Mouse (Mus musculus) thymus, postnatal 4 days (tissue): ENCODE measurements around the gene Foxn1.

ENCODE experiments used
- DNase-seq: peaks from one replicate; pipeline ENCODE4 v3.0.0; 2021

The Foxn1 gene

GRCm38 (mm10) chr11:78399680-78400079, 13.3 kb upstream of the Foxn1 start:
- DNase-seq: peak; percentile 82

- DNase-seq: no peak
These were observed 11.9 kb upstream of the Foxn1 start for GRCm38 (mm10) chr11:78398212-78398611.

DNA sequence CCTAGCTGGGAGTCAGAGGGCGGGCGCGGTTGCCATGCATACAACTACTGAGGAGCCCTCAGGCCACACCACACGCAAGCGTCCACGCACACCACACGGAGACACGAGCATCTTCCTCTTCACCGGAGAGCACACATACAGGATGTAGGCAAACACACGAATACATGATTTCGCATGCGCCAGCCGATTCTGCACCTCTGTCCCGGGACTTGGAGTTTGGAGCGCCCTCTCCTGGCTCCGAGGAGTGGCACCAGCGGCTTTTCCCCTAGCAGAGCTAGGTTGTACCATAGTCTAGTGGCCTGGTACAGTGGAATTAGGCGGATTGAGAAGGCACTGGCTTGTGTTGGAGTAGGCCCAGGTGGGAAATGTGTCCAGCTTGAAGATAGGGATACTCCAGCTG, 11.0 kb upstream of the Foxn1 start:
- peak; percentile 90 for DNase-seq

DNA sequence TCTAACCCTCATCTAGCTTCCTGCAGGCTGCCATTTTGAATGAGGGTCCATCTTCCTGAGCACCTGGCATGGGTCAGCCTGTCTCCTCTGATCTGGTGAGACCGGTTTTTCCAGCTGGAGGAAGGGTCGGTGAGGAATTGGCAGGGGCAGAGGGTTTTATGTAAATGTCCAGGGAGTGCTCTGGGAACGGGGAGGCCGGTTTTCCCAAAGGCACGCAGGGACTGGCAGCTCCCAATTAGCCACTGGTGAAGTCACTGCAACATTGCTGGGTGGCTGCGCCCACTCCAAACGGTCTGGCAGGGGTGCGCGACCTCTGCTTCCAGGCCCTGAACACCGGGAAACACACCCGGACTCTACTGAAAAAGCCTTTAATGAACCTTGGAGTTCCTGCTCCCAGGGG, 10.6 kb upstream of the Foxn1 start:
- no peak for DNase-seq

DNA sequence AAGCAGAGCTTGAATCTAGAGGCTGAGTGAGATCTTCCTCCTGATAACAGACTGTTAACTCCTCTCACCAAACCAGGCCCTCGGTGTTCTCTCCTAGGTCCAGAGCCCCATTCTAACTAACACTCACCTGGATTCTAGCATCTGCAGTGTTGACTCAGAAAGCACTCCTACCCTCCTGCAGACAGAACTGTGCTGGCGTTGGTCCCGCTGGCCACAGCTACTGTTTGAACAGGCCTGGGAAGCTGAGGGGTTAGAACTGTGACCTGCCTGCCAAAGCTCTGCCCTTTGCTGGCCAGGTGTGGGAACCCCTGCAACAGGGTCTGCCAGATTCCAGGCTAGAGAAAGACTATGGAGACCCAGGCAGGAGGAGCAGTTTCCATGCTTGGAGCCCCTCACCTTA, 6.4 kb upstream of the Foxn1 start:
- no peak for DNase-seq

GRCm38 (mm10) chr11:78385776-78386175, 582 bp downstream of the Foxn1 start:
- DNase-seq: no peak

DNA sequence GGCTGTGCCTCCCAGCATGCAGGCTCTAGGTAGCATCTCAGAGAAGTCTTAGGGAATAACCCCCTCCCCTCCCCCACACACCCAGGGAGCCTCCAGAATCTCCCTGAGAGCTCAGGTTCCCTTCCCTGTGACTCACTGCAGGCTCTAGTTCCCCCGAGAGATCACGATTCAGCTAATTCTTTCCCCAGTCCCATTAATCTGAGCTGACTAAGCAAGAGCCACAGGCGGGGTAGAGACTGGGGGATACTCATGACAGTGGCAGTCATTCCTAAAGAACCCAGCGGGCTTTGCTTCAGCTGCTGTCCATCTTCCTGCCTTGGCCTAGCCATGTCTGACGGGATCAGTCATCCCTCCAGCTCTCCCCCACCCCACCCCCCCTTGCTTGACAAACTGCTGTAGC, 3.7 kb downstream of the Foxn1 start:
- DNase-seq: no peak

GRCm38 (mm10) chr11:78382286-78382685, 4.1 kb downstream of the Foxn1 start:
- no peak for DNase-seq

GRCm38 (mm10) chr11:78380996-78381395, 5.4 kb downstream of the Foxn1 start:
- DNase-seq: no peak

- no peak for DNase-seq
These were observed 6.0 kb downstream of the Foxn1 start for GRCm38 (mm10) chr11:78380351-78380750.

DNA sequence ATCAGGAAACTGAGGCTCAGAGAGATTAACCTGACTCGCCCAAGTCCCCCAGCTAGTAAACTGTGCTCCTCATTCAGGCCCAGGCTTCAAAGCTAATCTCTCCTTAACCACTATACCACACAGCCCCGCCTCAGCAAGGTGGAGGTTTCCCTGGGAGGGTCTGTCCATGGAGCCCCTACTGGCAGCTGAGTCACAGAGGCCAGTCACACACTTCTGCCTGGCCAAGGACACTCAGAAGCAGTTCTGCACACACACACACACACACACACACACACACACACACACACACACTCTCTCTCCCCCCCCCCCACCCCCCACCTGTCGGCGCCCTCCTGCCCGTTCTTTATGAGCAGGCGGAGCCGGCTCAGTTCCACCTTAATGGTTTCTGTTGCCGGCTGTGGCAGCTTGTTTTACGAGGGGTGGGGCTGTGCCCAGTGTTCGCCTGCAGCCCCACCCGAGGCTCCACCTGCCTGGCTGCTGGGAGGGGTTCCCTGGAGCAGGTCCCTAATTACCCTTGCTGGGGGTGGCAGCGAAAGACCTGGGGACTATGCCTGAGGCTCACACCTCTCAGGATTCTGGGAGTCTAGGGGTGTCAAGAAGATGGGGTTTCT, 8.7 kb downstream of the Foxn1 start:
- DNase-seq: no peak

- no peak for DNase-seq
These were observed 12.2 kb downstream of the Foxn1 start for GRCm38 (mm10) chr11:78374147-78374546.

DNA sequence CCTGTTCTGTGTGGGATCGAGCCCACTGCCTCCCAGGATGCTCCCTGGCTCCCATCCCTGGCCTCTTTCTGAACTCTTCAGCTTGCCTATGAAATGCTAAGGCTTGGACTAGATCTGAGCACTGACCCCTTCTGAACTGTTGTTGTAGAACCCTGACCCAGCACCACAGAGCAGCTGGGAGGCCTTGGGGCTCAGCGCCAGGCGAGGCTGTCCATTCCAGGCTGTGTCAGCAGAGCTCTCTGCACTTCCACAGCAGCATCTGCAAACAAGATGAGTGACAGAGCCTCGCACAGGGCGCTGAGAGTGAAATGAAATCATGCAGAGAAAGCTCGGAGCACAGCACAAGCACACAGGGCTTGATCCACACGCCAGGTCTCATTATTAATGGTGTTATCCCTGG, 13.7 kb downstream of the Foxn1 start:
- DNase-seq: no peak

- DNase-seq: no peak
These were observed 14.2 kb downstream of the Foxn1 start for GRCm38 (mm10) chr11:78372166-78372565.

GRCm38 (mm10) chr11:78371711-78372110, 14.6 kb downstream of the Foxn1 start:
- no peak for DNase-seq

DNA sequence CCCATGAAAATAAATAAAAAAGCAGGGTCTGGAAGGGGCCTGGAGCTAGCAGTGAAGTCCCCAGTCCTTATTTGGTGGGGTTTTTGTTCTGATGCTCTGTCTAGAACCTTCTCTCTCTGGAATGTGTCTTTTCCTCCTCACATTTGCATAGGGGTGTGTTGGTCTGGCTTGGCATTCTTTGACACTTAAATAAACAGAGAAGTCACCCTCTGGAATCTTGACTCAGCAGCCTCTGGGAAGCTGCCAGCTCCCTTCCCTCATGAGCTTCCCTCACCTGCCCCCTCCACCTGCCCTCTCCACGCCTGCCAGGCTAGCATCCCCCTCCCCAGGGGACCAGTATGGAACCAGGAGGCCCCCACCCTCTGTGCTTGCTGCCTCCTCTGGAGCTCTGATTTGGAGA, 16.0 kb downstream of the Foxn1 start:
- no peak for DNase-seq

- DNase-seq: no peak
These were observed 18.7 kb downstream of the Foxn1 start for GRCm38 (mm10) chr11:78367456-78368225.

DNA sequence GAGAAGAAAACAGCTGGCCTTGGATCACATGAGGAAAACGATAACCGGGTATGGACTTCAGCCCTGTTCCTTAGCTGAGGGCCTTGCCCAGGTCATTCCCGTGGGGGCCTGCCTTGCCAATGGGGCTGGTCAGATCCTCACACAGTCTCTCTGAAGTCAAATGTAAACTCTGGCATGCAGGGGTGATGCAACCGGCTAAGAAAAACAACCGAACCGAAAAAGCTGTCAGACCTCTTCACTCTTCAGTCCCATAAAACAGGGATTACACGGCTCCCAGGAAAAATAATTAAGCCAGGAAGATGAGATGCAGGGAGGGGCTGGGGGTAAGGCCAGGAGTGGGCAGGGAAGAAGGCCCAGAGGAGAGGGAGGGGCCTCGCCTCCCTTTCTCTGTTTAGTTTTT, 22.3 kb downstream of the Foxn1 start:
- no peak for DNase-seq

DNA sequence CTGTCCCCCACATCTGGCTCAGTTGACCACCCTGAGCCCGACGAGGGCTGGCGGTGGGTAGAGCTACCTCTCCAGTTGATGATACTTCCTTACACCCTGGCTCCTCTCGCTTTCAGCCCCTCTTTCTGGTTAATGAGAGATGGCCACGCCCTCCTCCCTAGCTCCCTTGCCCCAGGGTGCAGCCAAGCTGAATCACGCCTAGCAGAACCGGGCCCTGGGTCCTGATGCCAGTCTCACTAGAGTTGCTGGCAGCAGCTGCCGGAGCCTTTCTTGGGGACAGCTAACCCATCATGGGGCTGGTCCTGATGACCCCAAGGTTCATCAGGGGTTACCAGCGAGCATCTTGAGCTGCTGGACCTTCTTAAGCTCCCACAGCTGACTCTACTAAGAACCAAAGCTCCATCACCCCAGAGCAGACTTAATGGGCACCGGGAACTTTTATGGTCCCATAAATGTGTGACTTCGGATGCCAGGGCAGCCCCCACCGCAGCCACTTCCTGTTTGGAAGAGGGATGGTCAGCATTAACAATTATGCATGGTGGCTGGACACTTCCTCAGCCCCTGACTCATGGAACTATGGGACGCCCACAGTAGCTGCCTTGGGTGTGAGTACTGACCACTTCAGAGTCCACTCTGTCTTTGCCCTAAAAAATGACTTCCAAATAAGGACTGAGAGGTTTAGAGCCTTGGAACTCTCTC, 22.9 kb downstream of the Foxn1 start:
- no peak for DNase-seq

DNA sequence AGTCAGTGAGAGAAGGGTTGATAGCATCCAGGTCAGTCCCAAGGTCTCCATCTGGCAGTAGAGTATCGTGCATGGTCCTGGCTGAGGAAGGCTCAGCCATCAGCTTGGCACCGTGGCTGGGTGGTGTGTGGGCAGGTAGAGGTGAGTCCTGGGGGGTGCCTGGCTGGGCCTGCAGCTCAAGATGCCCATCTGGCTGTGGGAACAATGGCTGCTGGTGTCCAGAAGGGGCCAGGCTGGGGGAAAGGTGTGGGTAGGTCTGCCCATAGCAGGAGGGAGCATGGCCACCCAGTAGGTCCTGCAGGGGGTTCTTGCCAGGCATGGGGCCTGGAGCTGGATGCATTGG, 25.6 kb downstream of the Foxn1 start:
- no peak for DNase-seq

DNA sequence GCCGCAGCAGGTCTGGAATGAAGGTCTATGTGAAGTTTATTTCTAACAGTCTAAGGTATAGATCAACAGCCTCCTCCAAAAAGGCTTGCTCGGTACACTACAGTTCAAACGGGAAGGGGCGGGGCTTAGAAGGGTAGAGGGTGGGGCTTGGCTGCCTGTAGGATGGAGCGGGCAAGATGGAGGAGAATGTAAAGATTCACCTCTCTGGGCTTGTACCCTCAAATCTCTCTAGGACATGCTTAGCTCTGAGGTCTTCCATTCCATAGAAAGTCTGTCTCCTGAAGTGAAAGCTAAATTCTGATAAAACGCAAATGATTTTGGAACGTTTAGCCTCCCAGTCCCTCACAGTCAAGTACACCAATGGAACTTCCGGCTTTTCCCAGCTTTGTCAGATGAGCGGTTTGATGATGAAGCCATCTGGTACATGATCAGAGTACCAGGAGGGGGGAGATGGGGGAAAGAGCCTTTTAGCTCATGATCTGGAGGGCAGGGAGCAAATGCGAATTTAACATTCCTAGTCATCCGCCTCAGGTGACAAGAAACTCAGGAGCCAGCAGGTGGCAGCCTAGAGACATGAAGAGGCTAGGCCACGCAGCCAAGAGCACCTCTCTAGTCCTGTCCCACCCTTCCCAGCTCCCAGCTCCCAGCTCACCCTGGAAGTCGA, 26.1 kb downstream of the Foxn1 start:
- peak; percentile 91 for DNase-seq

DNA sequence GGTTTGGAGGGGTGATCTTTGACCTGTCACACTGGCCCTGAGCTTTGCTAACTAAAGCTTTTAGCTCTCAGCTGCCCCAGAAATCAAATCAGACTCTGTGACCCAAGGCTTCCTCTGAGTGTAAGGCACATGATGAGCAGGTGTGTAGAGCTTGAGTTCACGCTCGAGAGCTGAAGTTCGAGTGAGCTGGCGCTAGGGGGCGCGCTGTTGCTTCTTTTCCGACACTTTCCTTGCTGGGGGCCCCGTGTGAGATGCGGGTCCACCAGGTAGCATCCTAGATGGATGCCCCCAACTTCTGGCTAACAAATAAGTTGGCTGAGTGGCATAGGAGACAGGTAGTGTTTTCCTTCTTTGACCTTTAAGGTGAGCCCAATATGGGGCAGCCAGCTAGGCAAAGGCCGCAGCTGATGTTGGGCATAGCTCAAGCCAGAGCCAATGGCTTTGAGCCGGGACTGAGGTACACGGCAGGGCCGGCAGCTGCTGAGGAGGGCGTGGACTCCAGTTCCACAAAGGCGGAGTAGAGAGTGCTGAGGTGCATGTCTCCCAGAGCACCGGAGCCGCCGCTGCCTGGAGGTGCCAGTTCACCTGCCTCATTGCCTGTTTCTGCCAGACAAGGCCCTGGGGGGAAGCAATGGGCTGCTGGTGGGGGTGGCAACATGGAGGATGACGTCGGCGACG, 27.9 kb downstream of the Foxn1 start:
- peak; percentile 79 for DNase-seq
